Mouse (Mus musculus): ENCODE measurements at regions not wholly inside any gene's neighbourhood (a gene's known extent, or its start where the extent isn't known, plus 50 kb on each side); places are given as distances from the start of the nearest gene placed in this dataset.

DNA sequence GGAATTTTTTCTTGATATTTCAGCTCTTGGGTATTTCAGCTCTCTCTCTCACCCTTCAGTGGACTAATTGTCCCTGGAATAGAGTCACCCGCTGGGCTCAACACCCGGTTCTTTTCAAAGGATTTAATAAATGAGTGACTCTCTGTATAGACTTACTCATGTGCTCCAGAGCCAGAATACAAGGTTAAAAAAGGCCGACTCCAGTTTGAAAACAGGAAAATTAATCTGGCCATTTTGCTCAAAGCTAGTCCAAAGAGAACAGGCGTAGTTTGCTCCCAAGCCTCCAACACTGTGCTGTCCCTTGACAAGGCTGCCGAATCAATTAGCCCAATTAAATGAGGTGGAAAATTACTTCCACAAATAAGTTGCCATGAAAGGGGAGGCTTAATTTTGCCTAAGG lies 209.4 kb downstream of the Clic5 start:
- no peak for TF ChIP-seq POLR2A (IDR thresholded peaks at IDR 0.05; ENCODE audit: borderline replicate concordance, control insufficient read depth, low read depth, low read length)
- no peak for TF ChIP-seq CTCF (IDR thresholded peaks at IDR 0.05; ENCODE audit: control insufficient read depth, insufficient read depth, low read length)
